Mouse (Mus musculus): ENCODE measurements around the gene Kcnh2.

- no peak for TF ChIP-seq POLR2A (IDR thresholded peaks at IDR 0.05; ENCODE audit: control insufficient read depth in 1 of 2, insufficient read depth in 1 of 2, low read depth in 1 of 2, low read length in 2 of 2, poor library complexity in 1 of 2)
- no peak for TF ChIP-seq CTCF (IDR thresholded peaks at IDR 0.05 in 2 of 3, conservative IDR thresholded peaks at IDR 0.05 in 1 of 3; ENCODE audit: control insufficient read depth in 1 of 3, insufficient read depth in 1 of 3, low read depth in 2 of 3, low read length in 3 of 3, poor library complexity in 1 of 3, severe bottlenecking in 1 of 3)
- no peak for TF ChIP-seq ETS1 (IDR thresholded peaks at IDR 0.05; ENCODE audit: low read depth, low read length)
- TF ChIP-seq TAL1 (IDR thresholded peaks at IDR 0.05; ENCODE audit: low read length) = no peak
- TF ChIP-seq CHD2 (IDR thresholded peaks at IDR 0.05; ENCODE audit: low read length) = no peak
These were observed 21.5 kb downstream of the Kcnh2 start for GRCm38 (mm10) chr5:24329965-24330298.
